ENCODE assay signal across 10 mouse cellular contexts in the genomic region with DNA sequence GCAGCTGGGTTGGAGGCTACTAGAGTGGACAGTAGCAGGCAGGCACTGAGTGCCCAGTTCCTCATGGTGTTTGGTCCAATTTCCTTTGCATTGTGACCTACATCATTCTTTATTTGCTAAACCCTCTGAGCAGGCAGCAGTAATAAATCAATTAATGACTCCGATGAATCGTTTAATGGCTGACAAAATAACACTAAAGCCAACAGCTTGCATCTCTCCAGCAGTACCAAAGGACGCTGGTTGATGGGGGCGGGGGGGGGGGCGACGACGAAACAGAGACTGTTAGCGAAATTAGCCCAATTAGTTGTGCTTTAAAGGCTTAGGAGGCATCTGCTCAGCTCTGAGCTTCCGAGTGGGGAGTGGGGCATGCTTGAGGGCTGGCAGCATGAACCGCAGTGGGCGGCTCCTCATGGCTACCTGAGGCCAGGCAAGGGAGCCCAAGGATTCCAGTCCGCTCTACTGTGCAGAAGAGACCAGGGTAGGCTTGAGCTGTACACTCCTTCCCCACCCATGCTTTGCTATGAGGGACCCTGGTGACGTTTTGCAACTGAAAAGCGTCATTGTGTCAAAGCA.
DNase-seq lines count a peak whose midpoint lies in the region; ATAC-seq and TF ChIP-seq lines count a peak whose summit lies in the region.
"Had no signal": no experiment of that assay in that cellular context is flagged by ENCODE, and none has a peak within 500 bp of the region (broad histone marks: within the 10 kb centered on the region; RNA-seq: fewer than 3 reads in every experiment).

No protein-coding gene starts in this region.

- peaks cover 68% of the 10 kb centered on the region for H3K4me1 ChIP-seq in heart, embryonic 13.5 days
- peaks cover 25% of the 10 kb centered on the region for H3K4me1 ChIP-seq in E14TG2a.4 (replicated peaks; ENCODE audit: low read depth, low read length)
- 0 out of 2 replicates have a peak, but pooled peaks cover 3% of the 10 kb centered on the region for H3K4me1 ChIP-seq in forebrain, postnatal 0 days (ENCODE audit: insufficient read depth)
- peaks cover 100% of the 10 kb centered on the region for H3K4me1 ChIP-seq in liver, embryonic 13.5 days (replicated peaks)

- H3K4me2 ChIP-seq in heart, embryonic 13.5 days = no peak overlapping the region
- H3K4me2 ChIP-seq in forebrain, postnatal 0 days (ENCODE audit: low read depth) = no peak overlapping the region
- peak overlapping the region; percentile 12; the same call in 1 of the 2 replicates for H3K4me2 ChIP-seq in liver, embryonic 13.5 days

- H3K36me3 ChIP-seq in heart, embryonic 13.5 days = no peaks in the 10 kb centered on the region
- peaks cover 9% of the 10 kb centered on the region; the same call in 1 of the 2 replicates for H3K36me3 ChIP-seq in E14TG2a.4 (ENCODE audit: insufficient read depth, low read length)
- H3K36me3 ChIP-seq in forebrain, postnatal 0 days (ENCODE audit: insufficient read depth) = no peaks in the 10 kb centered on the region
- peaks cover 13% of the 10 kb centered on the region for H3K36me3 ChIP-seq in liver, embryonic 13.5 days

- intact Hi-C loops in heart, postnatal 25 days (cut with DNase I) = no loop called here
- intact Hi-C loops in left cerebral cortex, postnatal 10 days (cut with DNase I) = no loop called here

- no peak overlapping the region for H3K27ac ChIP-seq in heart, embryonic 13.5 days (replicated peaks)
- H3K27ac ChIP-seq in forebrain, postnatal 0 days (ENCODE audit: low read depth, low read length) = no peak overlapping the region
- H3K27ac ChIP-seq in liver, embryonic 13.5 days = peak overlapping the region; percentile 81

- H3K9me3 ChIP-seq in heart, embryonic 13.5 days = no peaks in the 10 kb centered on the region
- no peaks in the 10 kb centered on the region for H3K9me3 ChIP-seq in E14TG2a.4 (ENCODE audit: low read length)
- H3K9me3 ChIP-seq in forebrain, postnatal 0 days (ENCODE audit: low read length) = no peaks in the 10 kb centered on the region
- H3K9me3 ChIP-seq in liver, embryonic 13.5 days (replicated peaks) = no peaks in the 10 kb centered on the region

- WGBS in heart, embryonic 13.5 days = 78% methylated on average over 14 of the region's 14 CpGs
- WGBS in forebrain, postnatal 0 days = 34% methylated on average over 14 of the region's 14 CpGs
- WGBS in liver, embryonic 13.5 days (ENCODE audit: insufficient replicate concordance) = 85% methylated on average over 14 of the region's 14 CpGs

- peak overlapping the region; percentile 35; the same call in 1 of the 2 replicates for H3K9ac ChIP-seq in heart, embryonic 13.5 days
- no peak overlapping the region for H3K9ac ChIP-seq in forebrain, postnatal 0 days
- peak overlapping the region; percentile 44; the same call in 1 of the 2 replicates for H3K9ac ChIP-seq in liver, embryonic 13.5 days

- DNase-seq in heart, postnatal 25 days (ENCODE audit: low spot score) = no peak
- no peak for DNase-seq in forebrain, postnatal 0 days
- no peak for DNase-seq in liver, embryonic 13.5 days
- no peak for DNase-seq in ovary, postnatal 10 days (ENCODE audit: low spot score)
- no peak for DNase-seq in gastrocnemius, adult 18-20 months (ENCODE audit: low spot score)
- no peak for DNase-seq in left cerebral cortex, postnatal 10 days (ENCODE audit: extremely low spot score in 1 of 2, low spot score in 2 of 2)
- DNase-seq: kidney, adult 18-20 months had no signal

- no peak for TF ChIP-seq CTCF in E14TG2a.4 (conservative IDR thresholded peaks at IDR 0.05; ENCODE audit: low read length)
- no peak for TF ChIP-seq CTCF in forebrain, postnatal 0 days (IDR thresholded peaks at IDR 0.05; ENCODE audit: low read depth)

- no peak overlapping the region for H3K4me3 ChIP-seq in heart, embryonic 13.5 days
- 0 out of 2 replicates have a peak overlapping the region, but pooled peaks have one; percentile 26 for H3K4me3 ChIP-seq in E14TG2a.4 (replicated peaks; ENCODE audit: low read length)
- H3K4me3 ChIP-seq in forebrain, postnatal 0 days (ENCODE audit: low read depth, low read length) = no peak overlapping the region
- H3K4me3 ChIP-seq in liver, embryonic 13.5 days (replicated peaks) = no peak overlapping the region

- ATAC-seq in heart, embryonic 13.5 days (ENCODE audit: extremely low read depth, insufficient number of reproducible peaks, low FRiP score, low TSS enrichment) = no peak
- ATAC-seq in forebrain, postnatal 0 days = peak; percentile 40; the same call in 1 of the 2 replicates
- no peak for ATAC-seq in liver, embryonic 13.5 days (ENCODE audit: low read depth)
- ATAC-seq: Patski had no signal

- H3K27me3 ChIP-seq in heart, embryonic 13.5 days (replicated peaks) = no peaks in the 10 kb centered on the region
- H3K27me3 ChIP-seq in E14TG2a.4 (ENCODE audit: insufficient read depth, low read length) = no peaks in the 10 kb centered on the region
- H3K27me3 ChIP-seq in forebrain, postnatal 0 days (ENCODE audit: insufficient read depth, low read length) = no peaks in the 10 kb centered on the region
- H3K27me3 ChIP-seq in liver, embryonic 13.5 days = no peaks in the 10 kb centered on the region
- H3K27me3 ChIP-seq: Patski had no signal
